Mouse (Mus musculus) urinary bladder, adult 18-20 months (tissue): ENCODE data around the gene Cd248.
A peak's percentile ranks its signal among the peaks of the same experiment; 100 is the strongest.
"Not testable (repeated sequence)": the region's sequence is repeated elsewhere in the genome, so short reads cannot be mapped to it uniquely, and the experiment has no call there.

Experiments
- DNase-seq, 2 experiments: peaks; one replicate each; pipeline ENCODE4 v3.0.0; 2022; ENCODE audit warnings: low spot score in 2 of 2, mixed read lengths in 2 of 2

Gene Cd248

GRCm38 (mm10) chr19:5073518-5073917 lies 5.6 kb downstream of the Cd248 start:
- DNase-seq: no peak

GRCm38 (mm10) chr19:5079279-5079678 lies 11.4 kb downstream of the Cd248 start:
- DNase-seq: no peak

GRCm38 (mm10) chr19:5082005-5082404 lies 14.1 kb downstream of the Cd248 start:
- DNase-seq: no peak

- no peak for DNase-seq
These were observed 14.7 kb downstream of the Cd248 start for GRCm38 (mm10) chr19:5082596-5082995.

GRCm38 (mm10) chr19:5083961-5084833 lies 16.3 kb downstream of the Cd248 start:
- DNase-seq: no peak

- DNase-seq: no peak
These were observed 16.9 kb downstream of the Cd248 start for GRCm38 (mm10) chr19:5084834-5085144.

GRCm38 (mm10) chr19:5085145-5085863 lies 17.4 kb downstream of the Cd248 start, which contains the start of gene Tmem151a:
Gene Tmem151a, minus strand, starts transcription at chr19:5085531.
- DNase-seq: peak in 1 of 2 experiments; percentile 50

GRCm38 (mm10) chr19:5086533-5086932 lies 18.7 kb downstream of the Cd248 start:
- DNase-seq: not testable (repeated sequence)

GRCm38 (mm10) chr19:5087884-5088728 lies 20.2 kb downstream of the Cd248 start, which contains the start of gene Yif1a:
Gene Yif1a, plus strand, starts transcription at chr19:5088538.
- DNase-seq: peak; percentile 92 to 94

GRCm38 (mm10) chr19:5089324-5089723 lies 21.4 kb downstream of the Cd248 start:
- no peak for DNase-seq

- DNase-seq: no peak
These were observed 24.2 kb downstream of the Cd248 start for GRCm38 (mm10) chr19:5092083-5092482.

- DNase-seq: no peak
These were observed 25.8 kb downstream of the Cd248 start for GRCm38 (mm10) chr19:5093481-5094242.

- DNase-seq: peak; percentile 74 to 85
These were observed 26.4 kb downstream of the Cd248 start for GRCm38 (mm10) chr19:5094243-5094632.

- no peak for DNase-seq
These were observed 27.0 kb downstream of the Cd248 start for GRCm38 (mm10) chr19:5094746-5095417.

GRCm38 (mm10) chr19:5095887-5096474 lies 28.1 kb downstream of the Cd248 start:
- no peak for DNase-seq

- no peak for DNase-seq
These were observed 29.9 kb downstream of the Cd248 start for GRCm38 (mm10) chr19:5097521-5098362.

- peak; percentile 32 to 44 for DNase-seq
These were observed 30.7 kb downstream of the Cd248 start, which contains the start of gene Cnih2 for GRCm38 (mm10) chr19:5098363-5099143. Gene Cnih2, minus strand, starts transcription at chr19:5098521.

- no peak for DNase-seq
These were observed 38.2 kb downstream of the Cd248 start for GRCm38 (mm10) chr19:5106074-5106473.
